Mouse (Mus musculus): Measurements from ENCODE around the gene Pard3. TPM values are rescaled to one million over a fixed set of nuclear protein-coding genes. Genes with fewer than 3 reads are reported as not detected.

The Pard3 gene
- total RNA-seq, 1 experiment from 2014 or later, result not detected

DNA sequence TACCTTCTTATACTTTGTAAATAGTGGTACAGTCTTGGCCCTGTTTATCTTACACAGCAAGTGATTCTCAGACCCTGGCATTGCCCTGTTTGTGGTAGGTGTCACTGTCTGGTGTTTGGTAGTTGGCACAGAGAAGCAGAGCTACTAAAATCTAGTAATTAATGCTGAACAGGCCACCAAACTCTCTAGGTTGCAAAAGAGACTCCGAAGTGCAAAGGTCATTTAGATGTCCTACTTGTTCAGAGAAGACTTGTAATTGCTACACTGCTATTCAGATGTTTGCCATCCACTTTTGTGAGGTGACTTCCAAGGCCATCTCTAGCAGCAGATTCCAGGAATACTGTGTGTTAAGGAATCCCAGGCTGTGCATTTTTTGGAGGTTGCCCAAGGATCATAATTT lies 383.7 kb downstream of the Pard3 start:
- ATAC-seq (replicated peaks; ENCODE audit: low read depth, poor library complexity, severe bottlenecking), result no peak

DNA sequence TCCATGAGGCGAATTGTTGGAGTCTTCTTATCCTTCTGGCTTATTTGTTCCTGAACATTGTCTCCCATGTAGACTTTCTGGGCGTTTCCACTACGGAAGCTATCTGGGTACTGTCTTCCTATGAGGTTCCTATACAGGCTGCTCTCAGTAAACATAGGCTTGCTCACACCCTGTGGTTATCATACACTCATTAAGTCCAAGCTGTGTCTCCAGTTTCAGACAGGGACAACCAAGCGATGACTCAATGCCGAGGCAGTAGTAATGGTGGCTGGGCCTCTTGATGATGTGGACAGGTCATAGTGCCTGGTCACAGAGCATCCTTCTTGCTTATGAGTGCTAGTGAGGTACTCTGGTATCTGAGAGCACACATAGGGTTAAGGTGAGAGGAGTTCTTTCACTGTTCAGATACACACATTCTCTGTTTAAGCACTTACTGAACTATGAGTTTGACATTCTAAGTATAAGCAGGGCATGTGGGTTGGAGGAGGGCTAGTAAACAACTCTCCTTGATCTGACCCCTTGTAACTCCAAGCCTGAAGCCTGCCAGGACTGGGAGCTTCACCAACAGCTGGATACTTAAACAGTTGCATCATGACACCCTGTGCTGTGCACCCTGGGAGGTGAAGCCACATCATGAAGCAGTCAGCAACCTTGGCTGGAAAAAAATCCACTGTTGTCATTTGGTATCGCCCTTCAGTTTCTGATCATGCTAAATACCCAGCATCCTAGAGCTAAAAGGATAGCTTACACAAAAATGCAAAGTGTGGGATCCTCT lies 385.6 kb downstream of the Pard3 start:
- no peak for ATAC-seq (replicated peaks; ENCODE audit: low read depth, poor library complexity, severe bottlenecking)

GRCm38 (mm10) chr8:127450954-127451668 lies 387.4 kb downstream of the Pard3 start:
- ATAC-seq (replicated peaks; ENCODE audit: low read depth, poor library complexity, severe bottlenecking), result no peak

- no peak for ATAC-seq (replicated peaks; ENCODE audit: low read depth, poor library complexity, severe bottlenecking)
Observed at GRCm38 (mm10) chr8:127452364-127452763, 388.7 kb downstream of the Pard3 start.

GRCm38 (mm10) chr8:127457901-127458300 lies 394.2 kb downstream of the Pard3 start:
- ATAC-seq (replicated peaks; ENCODE audit: low read depth, poor library complexity, severe bottlenecking), result no peak

DNA sequence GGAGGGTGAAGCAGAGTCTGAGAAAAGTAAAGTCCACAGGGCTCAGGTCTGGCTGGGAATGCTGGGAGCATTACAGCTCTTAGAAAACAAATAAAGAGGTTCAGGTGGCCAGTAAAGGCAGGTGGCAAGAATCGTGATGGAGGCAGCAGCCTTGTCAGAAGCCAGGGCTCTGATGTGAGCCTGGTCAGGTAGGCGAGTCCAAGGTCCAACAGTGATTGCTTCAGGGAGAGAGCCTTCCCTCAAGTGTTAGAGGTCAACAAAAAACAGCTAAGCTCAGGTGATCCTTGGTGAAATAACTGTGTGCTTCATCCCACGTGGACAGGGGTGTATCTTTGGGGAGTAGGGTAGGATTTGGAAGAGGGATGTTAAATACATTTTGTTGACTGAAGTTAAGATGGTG lies 397.5 kb downstream of the Pard3 start:
- ATAC-seq (replicated peaks; ENCODE audit: low read depth, poor library complexity, severe bottlenecking), result no peak

DNA sequence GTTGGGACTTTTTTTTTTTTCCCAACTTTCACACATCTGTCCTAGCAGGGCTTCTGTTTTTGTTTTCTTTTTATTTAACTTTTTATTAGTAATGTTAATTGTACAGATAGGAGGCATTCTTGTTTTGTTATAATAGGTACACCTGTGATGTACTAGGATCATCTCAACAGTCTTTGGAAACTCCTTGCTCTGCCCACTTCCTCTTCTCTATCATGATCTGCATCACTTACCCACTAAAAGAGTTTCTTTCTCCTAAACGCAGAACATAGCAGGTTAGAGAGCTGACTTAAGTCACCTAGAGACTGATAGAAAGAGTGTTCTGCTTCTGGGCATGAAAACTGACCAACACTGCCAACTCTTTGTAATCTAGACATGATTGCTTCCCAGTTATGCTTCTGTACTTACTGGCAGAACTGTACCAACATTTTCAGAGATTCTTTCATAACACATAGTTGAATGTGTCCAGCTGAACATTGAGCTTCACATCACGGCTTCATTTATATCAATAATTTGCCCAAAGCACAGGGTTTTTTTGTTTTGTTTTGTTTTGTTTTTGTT lies 398.8 kb downstream of the Pard3 start:
- ATAC-seq (replicated peaks; ENCODE audit: low read depth, poor library complexity, severe bottlenecking), result peak; percentile 15; the same call in 1 of the 2 replicates

GRCm38 (mm10) chr8:127464300-127464699 lies 400.6 kb downstream of the Pard3 start:
- no peak for ATAC-seq (replicated peaks; ENCODE audit: low read depth, poor library complexity, severe bottlenecking)

DNA sequence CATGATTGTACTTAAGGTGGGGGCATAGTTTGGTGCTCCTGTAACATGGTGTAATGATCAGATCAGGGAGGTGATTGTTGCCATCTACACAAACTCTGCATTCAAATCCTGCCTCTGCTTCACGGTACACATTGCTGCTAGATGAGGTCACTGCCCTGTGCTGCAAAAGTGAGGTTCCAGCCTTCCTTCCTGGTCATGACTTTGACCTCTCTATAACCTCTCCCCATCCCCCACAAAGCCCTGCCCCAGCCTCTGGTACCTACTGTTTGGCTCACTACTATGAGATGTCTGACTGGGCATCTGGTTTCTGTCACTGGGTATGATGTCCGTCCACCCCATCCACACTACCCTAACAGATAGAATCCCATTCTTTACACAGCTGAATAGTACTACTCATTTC lies 408.5 kb downstream of the Pard3 start:
- ATAC-seq (replicated peaks; ENCODE audit: low read depth, poor library complexity, severe bottlenecking), result no peak

DNA sequence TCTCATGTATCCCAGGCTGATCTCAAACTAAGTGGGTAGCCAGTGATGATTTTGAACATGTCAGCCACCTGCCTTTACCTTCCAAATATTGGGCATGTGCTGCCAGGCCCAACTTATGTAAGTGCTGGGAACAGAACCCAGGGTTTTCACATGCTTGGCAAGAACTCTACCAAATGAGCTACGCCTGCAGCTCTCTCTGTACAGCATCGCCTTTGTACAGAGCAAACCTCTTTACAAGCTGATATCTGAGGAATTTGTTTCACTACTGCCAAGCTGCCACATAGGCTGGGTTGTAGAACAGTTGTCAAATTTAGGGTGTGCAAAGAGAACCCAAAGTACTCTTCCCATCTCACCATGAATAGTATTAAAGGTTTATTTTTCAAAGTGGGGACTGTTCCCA lies 416.3 kb downstream of the Pard3 start:
- ATAC-seq (replicated peaks; ENCODE audit: low read depth, poor library complexity, severe bottlenecking), result no peak

DNA sequence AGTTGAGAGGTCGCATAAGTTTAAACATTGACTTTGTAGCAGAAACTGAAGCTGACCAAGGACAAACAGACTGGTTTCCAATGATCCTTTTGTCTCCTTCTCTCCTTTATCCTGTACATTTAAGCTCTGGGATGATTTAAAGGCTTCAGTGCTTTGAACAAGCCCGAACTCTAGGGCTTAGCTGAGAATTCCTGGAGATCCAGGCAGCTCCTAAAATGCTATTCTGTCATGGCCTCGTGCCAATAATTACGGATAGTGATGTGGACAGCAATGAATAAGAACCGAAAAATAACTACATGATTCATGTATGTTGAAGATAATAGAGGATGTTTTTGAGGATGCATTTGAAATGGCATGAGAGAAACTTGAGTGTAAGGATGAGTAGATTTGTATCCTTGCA lies 421.9 kb downstream of the Pard3 start:
- no peak for ATAC-seq (replicated peaks; ENCODE audit: low read depth, poor library complexity, severe bottlenecking)

- no peak for ATAC-seq (replicated peaks; ENCODE audit: low read depth, poor library complexity, severe bottlenecking)
Observed at GRCm38 (mm10) chr8:127491963-127492362, 428.3 kb downstream of the Pard3 start.

- peak; percentile 40; the same call in 1 of the 2 replicates for ATAC-seq (replicated peaks; ENCODE audit: low read depth, poor library complexity, severe bottlenecking)
Observed at GRCm38 (mm10) chr8:127495226-127495780, 431.6 kb downstream of the Pard3 start.

DNA sequence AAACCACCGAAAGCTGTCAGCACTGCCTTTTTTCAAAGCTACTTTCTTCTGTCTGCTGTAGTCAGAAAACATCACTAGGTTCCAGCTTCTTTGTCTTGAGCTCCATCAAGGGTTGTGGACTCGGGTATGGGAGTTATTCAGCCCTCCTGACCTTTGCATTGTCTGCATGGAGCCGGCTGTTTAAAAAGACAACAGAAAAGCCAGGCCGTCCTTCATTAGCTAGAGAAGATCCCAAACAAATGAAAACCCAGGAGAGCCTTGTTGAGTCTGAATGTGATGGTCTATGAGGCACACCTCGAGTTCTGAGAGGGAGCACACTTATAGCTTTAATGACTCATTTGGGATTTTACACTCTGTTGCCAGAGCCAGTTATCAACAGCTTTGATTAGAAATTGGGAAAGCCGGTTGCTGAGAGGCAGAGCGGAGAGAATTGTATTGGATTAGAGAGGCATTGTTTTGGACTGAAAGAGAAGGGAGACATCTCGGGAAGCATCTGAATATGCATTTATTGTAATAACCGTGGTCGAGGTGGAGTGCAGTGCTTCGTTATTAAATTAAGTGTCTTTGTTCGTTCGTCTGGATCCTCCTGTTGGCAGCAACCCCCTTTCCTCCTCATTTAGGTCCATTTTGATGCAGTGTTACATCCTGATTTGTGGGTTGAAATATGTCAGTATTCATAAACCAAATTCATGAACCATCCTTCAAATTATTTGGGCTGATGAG lies 435.5 kb downstream of the Pard3 start:
- no peak for ATAC-seq (replicated peaks; ENCODE audit: low read depth, poor library complexity, severe bottlenecking)

- ATAC-seq (replicated peaks; ENCODE audit: low read depth, poor library complexity, severe bottlenecking), result peak; percentile 30
Observed at GRCm38 (mm10) chr8:127499720-127500114, 436.0 kb downstream of the Pard3 start.

- peak; percentile 88 for ATAC-seq (replicated peaks; ENCODE audit: low read depth, poor library complexity, severe bottlenecking)
Observed at GRCm38 (mm10) chr8:127500206-127500605, 436.5 kb downstream of the Pard3 start.

DNA sequence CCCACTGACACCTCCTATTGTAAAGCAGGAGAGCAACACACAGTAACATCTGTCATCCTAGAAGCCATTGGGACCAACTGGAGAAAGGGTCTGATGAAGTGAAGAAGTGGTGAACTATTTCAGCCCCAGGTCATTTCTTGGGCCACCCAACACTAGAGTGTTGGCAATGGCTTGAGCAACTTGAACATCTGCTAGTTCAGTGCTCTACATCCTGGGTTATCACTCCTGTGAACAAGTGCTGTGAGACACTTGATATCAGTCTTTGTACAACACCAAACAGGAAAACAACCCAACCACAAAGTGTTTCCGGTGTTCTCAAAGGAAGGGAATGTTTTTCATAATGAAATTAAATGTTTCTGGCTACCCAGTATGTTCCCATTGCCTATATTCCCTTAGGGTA lies 438.1 kb downstream of the Pard3 start:
- peak; percentile 24; the same call in 1 of the 2 replicates for ATAC-seq (replicated peaks; ENCODE audit: low read depth, poor library complexity, severe bottlenecking)

DNA sequence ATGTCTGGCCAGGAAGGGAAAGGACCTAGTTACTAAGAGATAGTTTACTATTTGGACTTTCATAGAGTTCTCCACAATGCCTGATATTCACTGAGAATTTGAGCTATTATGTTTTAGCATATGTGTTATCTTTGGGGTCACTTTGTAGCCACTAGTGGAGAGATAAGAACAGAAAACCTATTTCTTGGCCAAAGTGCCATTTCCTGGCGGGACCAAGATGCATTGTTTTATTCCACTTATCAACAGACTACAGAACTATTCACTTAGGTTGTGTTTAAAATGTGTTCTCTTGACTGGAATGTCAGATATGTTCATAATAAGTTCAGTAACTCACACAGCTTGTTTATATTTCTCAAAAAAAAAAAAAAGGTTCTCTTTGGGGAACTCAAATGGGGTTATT lies 441.6 kb downstream of the Pard3 start:
- no peak for ATAC-seq (replicated peaks; ENCODE audit: low read depth, poor library complexity, severe bottlenecking)

GRCm38 (mm10) chr8:127506336-127506735 lies 442.6 kb downstream of the Pard3 start:
- peak; percentile 74 for ATAC-seq (replicated peaks; ENCODE audit: low read depth, poor library complexity, severe bottlenecking)

DNA sequence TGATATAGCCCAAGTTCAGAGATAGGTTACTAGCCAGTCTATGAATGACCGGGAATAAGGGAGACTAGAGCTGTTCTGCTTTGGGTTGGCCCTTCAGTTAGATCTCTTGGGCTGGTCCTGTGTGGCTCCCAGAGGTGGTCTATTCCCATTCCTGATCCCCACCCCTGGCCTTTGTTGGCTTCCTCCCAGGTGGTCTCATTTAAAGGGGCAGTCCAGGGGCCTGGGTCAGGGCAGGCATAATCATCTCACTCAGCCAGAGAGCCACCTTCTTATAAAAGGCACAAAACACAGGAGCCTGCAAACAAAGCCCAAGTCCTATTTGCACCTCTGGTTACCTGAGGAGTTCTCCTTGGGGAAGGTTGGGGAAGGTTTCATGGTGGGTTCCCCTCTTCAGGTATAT lies 447.6 kb downstream of the Pard3 start:
- ATAC-seq (replicated peaks; ENCODE audit: low read depth, poor library complexity, severe bottlenecking), result no peak

Data from common myeloid progenitor, adult 5-6 weeks (primary cell).